Mouse (Mus musculus) spleen, embryonic (tissue): Measurements from ENCODE around the gene Igsf6.

ENCODE experiments used
- CTCF ChIA-PET: fragments of 350-600 bp; sonication (Branson Sonifier 250); formaldehyde crosslinking; loops from one replicate; lab custom pipeline; 2022; lab: Charles Lee

The Igsf6 gene

GRCm38 (mm10) chr7:121074281-121074680 lies at the start of gene Igsf6:
TSS of gene Igsf6 (minus strand) at chr7:121074572.
- CTCF ChIA-PET: no interaction called here

- CTCF ChIA-PET: interaction anchor here (0.9 kb wide), 1 partner anchor 285 kb away, joined by 3 read pairs; no protein-coding TSS in a partner anchor
Observed at GRCm38 (mm10) chr7:121120143-121120818, 45.9 kb upstream of the Igsf6 start.

- CTCF ChIA-PET: no interaction called here
Observed at GRCm38 (mm10) chr7:121111762-121112161, 37.4 kb upstream of the Igsf6 start.

- CTCF ChIA-PET: no interaction called here
Observed at GRCm38 (mm10) chr7:121111321-121111720, 36.9 kb upstream of the Igsf6 start.

GRCm38 (mm10) chr7:121107851-121108250 lies 33.5 kb upstream of the Igsf6 start:
- CTCF ChIA-PET: no interaction called here

GRCm38 (mm10) chr7:121098614-121099389 lies 24.4 kb upstream of the Igsf6 start:
- CTCF ChIA-PET: no interaction called here

- CTCF ChIA-PET: no interaction called here
Observed at GRCm38 (mm10) chr7:121093026-121093425, 18.7 kb upstream of the Igsf6 start.

GRCm38 (mm10) chr7:121090748-121091147 lies 16.4 kb upstream of the Igsf6 start:
- CTCF ChIA-PET: no interaction called here

- CTCF ChIA-PET: no interaction called here
Observed at GRCm38 (mm10) chr7:121088745-121089144, 14.4 kb upstream of the Igsf6 start.

- CTCF ChIA-PET: interaction anchor here (0.6 kb wide), 1 partner anchor 33 kb away, joined by 4 read pairs; no protein-coding TSS in a partner anchor
Observed at GRCm38 (mm10) chr7:121085500-121085899, 11.1 kb upstream of the Igsf6 start.

GRCm38 (mm10) chr7:121084840-121085453 lies 10.6 kb upstream of the Igsf6 start:
- CTCF ChIA-PET: interaction anchor here (0.6 kb wide), 1 partner anchor 34 kb away, joined by 4 read pairs; no protein-coding TSS in a partner anchor

- CTCF ChIA-PET: no interaction called here
Observed at GRCm38 (mm10) chr7:121082949-121083513, 8.7 kb upstream of the Igsf6 start.

GRCm38 (mm10) chr7:121081816-121082215 lies 7.4 kb upstream of the Igsf6 start:
- CTCF ChIA-PET: no interaction called here

- CTCF ChIA-PET: no interaction called here
Observed at GRCm38 (mm10) chr7:121081350-121081749, 7.0 kb upstream of the Igsf6 start, which contains the start of gene Otoa. TSS of gene Otoa (plus strand) at chr7:121081650.

GRCm38 (mm10) chr7:121077829-121078228 lies 3.5 kb upstream of the Igsf6 start:
- CTCF ChIA-PET: interaction anchor here (0.7 kb wide), 1 partner anchor 27 kb away, joined by 5 read pairs; no protein-coding TSS in a partner anchor

- CTCF ChIA-PET: no interaction called here
Observed at GRCm38 (mm10) chr7:121077311-121077710, 2.9 kb upstream of the Igsf6 start.

- CTCF ChIA-PET: no interaction called here
Observed at GRCm38 (mm10) chr7:121075416-121075815, 1.0 kb upstream of the Igsf6 start.

GRCm38 (mm10) chr7:121074801-121075400 lies 529 bp upstream of the Igsf6 start:
- CTCF ChIA-PET: no interaction called here

- CTCF ChIA-PET: no interaction called here
Observed at GRCm38 (mm10) chr7:121072506-121072905, 1.9 kb downstream of the Igsf6 start.

GRCm38 (mm10) chr7:121071276-121071675 lies 3.1 kb downstream of the Igsf6 start:
- CTCF ChIA-PET: no interaction called here

- CTCF ChIA-PET: no interaction called here
Observed at GRCm38 (mm10) chr7:121064309-121064708, 10.1 kb downstream of the Igsf6 start.
